Mouse (Mus musculus) bone marrow, adult 2 months (tissue): ENCODE results near the gene Ly6g6d. TPM values are rescaled to one million over a fixed set of nuclear protein-coding genes. Genes with fewer than 3 reads are reported as not detected.
A peak's percentile ranks its signal among the peaks of the same experiment; 100 is the strongest.
"Not testable (repeated sequence)": the region's sequence is repeated elsewhere in the genome, so short reads cannot be mapped to it uniquely, and the experiment has no call there.

Experiments used
- H3K27ac ChIP-seq: fragments of 200-500 bp; 2 replicates; pipeline ENCODE4 v1.5.1; 2012; ENCODE audit warnings: low read depth, mild to moderate bottlenecking, control low read depth, inconsistent platforms, low read length; ENCODE audit not compliant: control insufficient read depth, poor library complexity, insufficient read depth
- H3K4me1 ChIP-seq: fragments of 200-500 bp; 2 replicates; pipeline ENCODE4 v1.6.1; 2011; ENCODE audit warnings: low read length; ENCODE audit not compliant: control insufficient read depth, insufficient read depth
- H3K4me3 ChIP-seq: fragments of 200-500 bp; replicated peaks from 2 replicates; pipeline ENCODE3; 2011; ENCODE audit warnings: mild to moderate bottlenecking, low read depth, low read length, control low read depth; ENCODE audit not compliant: control insufficient read depth
- CTCF ChIP-seq: fragments of 200-500 bp; IDR thresholded peaks from 2 replicates; pipeline ENCODE4 v1.5.1; 2011; ENCODE audit warnings: low read length, control low read depth; ENCODE audit not compliant: control insufficient read depth, insufficient read depth
- POLR2A ChIP-seq: fragments of 200-500 bp; IDR thresholded peaks from 2 replicates; pipeline ENCODE4 v1.6.1; 2011; ENCODE audit warnings: low read depth, mild to moderate bottlenecking, control low read depth, low read length, borderline replicate concordance; ENCODE audit not compliant: control insufficient read depth
- WGBS: fragments of 180-500 bp; shearing (Covaris S2); methylation state at CpG from one replicate; pipeline ENCODE4 v1.1.7; 2018; 5-methylcytosine and 5-hydroxymethylcytosine counted together
- polyA plus RNA-seq: library from polyadenylated mRNA; stranded (reverse); fragments of >200 nt; gene quantifications from 2 replicates; pipeline ENCODE4 v1.2.4, GENCODE M21; 2011; ENCODE audit warnings: low replicate concordance; ENCODE audit not compliant: missing spikeins, insufficient read depth, insufficient read length

The Ly6g6d gene
- polyA plus RNA-seq, 1 experiment, result 26.2 TPM

- Histone ChIP-seq H3K4me1 (peaks cover 3% of the 10 kb centered on the region; the same call in 1 of the 2 replicates), H3K27ac (peak overlapping the region; percentile 85), H3K4me3 (peak overlapping the region; percentile 65)
- TF ChIP-seq CTCF (no peak), POLR2A (peak; percentile 65; the same call in 1 of the 2 replicates)
- WGBS, result 2% methylated on average over 48 of the region's 48 CpGs
Measured at GRCm38 (mm10) chr17:35045807-35046680, 31.8 kb downstream of the Ly6g6d start.

GRCm38 (mm10) chr17:35044904-35045806, 32.7 kb downstream of the Ly6g6d start:
- TF ChIP-seq CTCF, result no peak
- Histone ChIP-seq H3K4me3 (peak overlapping the region; percentile 65), H3K4me1 (peaks cover 3% of the 10 kb centered on the region; the same call in 1 of the 2 replicates), H3K27ac (no peak overlapping the region)
- WGBS, result 46% methylated on average over 7 of the region's 7 CpGs

GRCm38 (mm10) chr17:35043794-35044193, 34.1 kb downstream of the Ly6g6d start:
- TF ChIP-seq CTCF (no peak), POLR2A (no peak)
- H3K4me1 ChIP-seq, result peaks cover 3% of the 10 kb centered on the region; the same call in 1 of the 2 replicates
- H3K27ac ChIP-seq, result no peak overlapping the region
- WGBS, result 86% methylated on average over 4 of the region's 4 CpGs
- H3K4me3 ChIP-seq, result no peak overlapping the region

GRCm38 (mm10) chr17:35039121-35039873, 38.6 kb downstream of the Ly6g6d start:
- Histone ChIP-seq H3K4me1 (no peaks in the 10 kb centered on the region), H3K4me3 (no peak overlapping the region), H3K27ac (no peak overlapping the region; the same call in 1 of the 2 replicates)
- 85% methylated on average over 11 of the region's 11 CpGs for WGBS
- TF ChIP-seq POLR2A (no peak), CTCF (no peak)

- WGBS, result 60% methylated on average over 6 of the region's 6 CpGs
- Histone ChIP-seq H3K4me1 (peaks cover 5% of the 10 kb centered on the region), H3K27ac (no peak overlapping the region), H3K4me3 (no peak overlapping the region)
- TF ChIP-seq POLR2A, result no peak
- no peak for TF ChIP-seq CTCF
Measured at GRCm38 (mm10) chr17:35034896-35035295, 43.0 kb downstream of the Ly6g6d start.

GRCm38 (mm10) chr17:35033703-35034102, 44.2 kb downstream of the Ly6g6d start:
- not testable (repeated sequence) for H3K4me1 ChIP-seq, H3K4me3 ChIP-seq, H3K27ac ChIP-seq
- WGBS, result 68% methylated on average over 1 of the region's 1 CpGs

GRCm38 (mm10) chr17:35032323-35032870, 45.5 kb downstream of the Ly6g6d start:
- peaks cover 7% of the 10 kb centered on the region for H3K4me1 ChIP-seq

More at GRCm38 (mm10) chr17:35032323-35032870, 45.5 kb downstream of the Ly6g6d start:
- Histone ChIP-seq H3K4me3 (no peak overlapping the region), H3K27ac (no peak overlapping the region)
- 66% methylated on average over 8 of the region's 8 CpGs for WGBS
- TF ChIP-seq CTCF, result peak; percentile 31; the same call in 1 of the 2 replicates
- no peak for TF ChIP-seq POLR2A
